Mouse (Mus musculus): ENCODE data around the gene Pcsk4. TPM values are rescaled to one million over a fixed set of nuclear protein-coding genes. Genes with fewer than 3 reads are reported as not detected.

Gene Pcsk4
- polyA plus RNA-seq, 1 experiment from 2014 or later, result 2.1 TPM

GRCm38 (mm10) chr10:80331636-80332524 lies 2.6 kb upstream of the Pcsk4 start:
- no peak for ATAC-seq
- Histone ChIP-seq H3K9me3 (no peaks in the 10 kb centered on the region), H3K9ac (replicated peaks) (no peak overlapping the region), H3K36me3 (no peaks in the 10 kb centered on the region), H3K27ac (no peak overlapping the region), H3K4me3 (replicated peaks) (no peak overlapping the region), H3K27me3 (peaks cover 14% of the 10 kb centered on the region; the same call in 1 of the 2 replicates), H3K4me2 (replicated peaks) (no peak overlapping the region), H3K4me1 (replicated peaks) (peaks cover 15% of the 10 kb centered on the region)
- 65% methylated on average over 10 of the region's 10 CpGs for WGBS

- H3K27ac ChIP-seq, result no peak overlapping the region
- H3K4me1 ChIP-seq (replicated peaks), result peaks cover 15% of the 10 kb centered on the region
- H3K4me3 ChIP-seq (replicated peaks), result no peak overlapping the region; the same call in 1 of the 2 replicates
- no peak for ATAC-seq
- H3K4me2 ChIP-seq (replicated peaks), result peak overlapping the region; percentile 72
- H3K27me3 ChIP-seq, result peaks cover 16% of the 10 kb centered on the region; the same call in 1 of the 2 replicates
- no peak overlapping the region for H3K9ac ChIP-seq (replicated peaks)
- H3K9me3 ChIP-seq, result no peaks in the 10 kb centered on the region
- 66% methylated on average over 2 of the region's 2 CpGs for WGBS
- H3K36me3 ChIP-seq, result no peaks in the 10 kb centered on the region
Measured at GRCm38 (mm10) chr10:80330888-80331287, 1.6 kb upstream of the Pcsk4 start.

- WGBS, result 1% methylated on average over 41 of the region's 41 CpGs
- H3K27me3 ChIP-seq, result peaks cover 21% of the 10 kb centered on the region; the same call in 1 of the 2 replicates
- H3K9ac ChIP-seq (replicated peaks), result peak overlapping the region; percentile 59
- H3K4me2 ChIP-seq (replicated peaks), result peak overlapping the region; percentile 72
- no peak; the same call in 1 of the 2 replicates for ATAC-seq
- no peaks in the 10 kb centered on the region for H3K9me3 ChIP-seq
- no peaks in the 10 kb centered on the region for H3K36me3 ChIP-seq
- H3K27ac ChIP-seq, result no peak overlapping the region
- peaks cover 15% of the 10 kb centered on the region for H3K4me1 ChIP-seq (replicated peaks)
- H3K4me3 ChIP-seq (replicated peaks), result peak overlapping the region; percentile 45
Measured at GRCm38 (mm10) chr10:80330084-80330483, 786 bp upstream of the Pcsk4 start.

GRCm38 (mm10) chr10:80325045-80325444 lies 4.3 kb downstream of the Pcsk4 start:
- Histone ChIP-seq H3K4me2 (replicated peaks) (no peak overlapping the region), H3K9ac (replicated peaks) (no peak overlapping the region), H3K27ac (no peak overlapping the region), H3K36me3 (no peaks in the 10 kb centered on the region), H3K27me3 (peaks cover 19% of the 10 kb centered on the region; the same call in 1 of the 2 replicates), H3K9me3 (no peaks in the 10 kb centered on the region), H3K4me1 (replicated peaks) (peaks cover 20% of the 10 kb centered on the region), H3K4me3 (replicated peaks) (no peak overlapping the region)
- no peak for ATAC-seq
- WGBS, result 84% methylated on average over 21 of the region's 21 CpGs

GRCm38 (mm10) chr10:80324120-80325037 lies 4.9 kb downstream of the Pcsk4 start:
- H3K9me3 ChIP-seq, result no peaks in the 10 kb centered on the region
- no peaks in the 10 kb centered on the region for H3K36me3 ChIP-seq
- peak overlapping the region; percentile 45; the same call in 1 of the 2 replicates for H3K4me3 ChIP-seq (replicated peaks)
- H3K27ac ChIP-seq, result no peak overlapping the region
- peaks cover 25% of the 10 kb centered on the region for H3K4me1 ChIP-seq (replicated peaks)
- H3K4me2 ChIP-seq (replicated peaks), result peak overlapping the region; percentile 80
- no peak overlapping the region for H3K9ac ChIP-seq (replicated peaks)
- WGBS, result 78% methylated on average over 17 of the region's 17 CpGs
- no peak for ATAC-seq
- H3K27me3 ChIP-seq, result peaks cover 19% of the 10 kb centered on the region; the same call in 1 of the 2 replicates

GRCm38 (mm10) chr10:80323261-80324119 lies 5.8 kb downstream of the Pcsk4 start:
- Histone ChIP-seq H3K36me3 (peaks cover 8% of the 10 kb centered on the region), H3K4me2 (replicated peaks) (peak overlapping the region; percentile 80), H3K4me3 (replicated peaks) (peak overlapping the region; percentile 45), H3K27me3 (peaks cover 19% of the 10 kb centered on the region; the same call in 1 of the 2 replicates), H3K9me3 (no peaks in the 10 kb centered on the region), H3K4me1 (replicated peaks) (peaks cover 29% of the 10 kb centered on the region), H3K27ac (no peak overlapping the region), H3K9ac (replicated peaks) (peak overlapping the region; percentile 61)
- ATAC-seq, result peak; percentile 22; the same call in 1 of the 2 replicates
- WGBS, result under 1% methylated on average over 46 of the region's 46 CpGs

- ATAC-seq, result no peak
- H3K4me1 ChIP-seq (replicated peaks), result peaks cover 30% of the 10 kb centered on the region
- H3K27me3 ChIP-seq, result peaks cover 19% of the 10 kb centered on the region; the same call in 1 of the 2 replicates
- peak overlapping the region; percentile 45 for H3K4me3 ChIP-seq (replicated peaks)
- peak overlapping the region; percentile 80 for H3K4me2 ChIP-seq (replicated peaks)
- H3K36me3 ChIP-seq, result peaks cover 15% of the 10 kb centered on the region
- H3K9me3 ChIP-seq, result no peaks in the 10 kb centered on the region
- 5% methylated on average over 28 of the region's 28 CpGs for whole genome bisulfite sequencing
- H3K9ac ChIP-seq (replicated peaks), result peak overlapping the region; percentile 61
- no peak overlapping the region for H3K27ac ChIP-seq
Measured at GRCm38 (mm10) chr10:80322811-80323211, 6.5 kb downstream of the Pcsk4 start.

- H3K4me1 ChIP-seq (replicated peaks), result peaks cover 36% of the 10 kb centered on the region
- no peak overlapping the region for H3K27ac ChIP-seq
- ATAC-seq, result no peak
- H3K36me3 ChIP-seq, result peaks cover 24% of the 10 kb centered on the region
- no peak overlapping the region for H3K9ac ChIP-seq (replicated peaks)
- peak overlapping the region; percentile 45; the same call in 1 of the 2 replicates for H3K4me3 ChIP-seq (replicated peaks)
- 94% methylated on average over 21 of the region's 21 CpGs for WGBS
- H3K27me3 ChIP-seq, result peaks cover 19% of the 10 kb centered on the region; the same call in 1 of the 2 replicates
- peak overlapping the region; percentile 80; the same call in 1 of the 2 replicates for H3K4me2 ChIP-seq (replicated peaks)
- H3K9me3 ChIP-seq, result no peaks in the 10 kb centered on the region
Measured at GRCm38 (mm10) chr10:80321670-80322581, 7.4 kb downstream of the Pcsk4 start.

GRCm38 (mm10) chr10:80321014-80321669 lies 8.2 kb downstream of the Pcsk4 start:
- Histone ChIP-seq H3K27me3 (peaks cover 19% of the 10 kb centered on the region; the same call in 1 of the 2 replicates), H3K9me3 (no peaks in the 10 kb centered on the region), H3K4me3 (replicated peaks) (no peak overlapping the region), H3K4me2 (replicated peaks) (no peak overlapping the region), H3K36me3 (peaks cover 32% of the 10 kb centered on the region), H3K9ac (replicated peaks) (no peak overlapping the region), H3K27ac (no peak overlapping the region), H3K4me1 (replicated peaks) (peaks cover 43% of the 10 kb centered on the region)
- WGBS, result 75% methylated on average over 6 of the region's 6 CpGs
- no peak for ATAC-seq

- H3K36me3 ChIP-seq, result peaks cover 40% of the 10 kb centered on the region
- peak within 1 kb of the TSS; percentile 30; the same call in 1 of the 2 replicates for H3K27ac ChIP-seq
- peak; percentile 72 for ATAC-seq
- H3K9ac ChIP-seq (replicated peaks), result peak within 1 kb of the TSS; percentile 80
- H3K4me2 ChIP-seq (replicated peaks), result peak within 1 kb of the TSS; percentile 99
- 1% methylated on average over 34 of the region's 34 CpGs for WGBS
- peaks cover 13% of the 10 kb centered on the region; the same call in 1 of the 2 replicates for H3K27me3 ChIP-seq
- H3K4me1 ChIP-seq (replicated peaks), result peaks cover 51% of the 10 kb centered on the region
- H3K4me3 ChIP-seq (replicated peaks), result peak within 1 kb of the TSS; percentile 78
- H3K9me3 ChIP-seq, result no peaks in the 10 kb centered on the region
Measured at GRCm38 (mm10) chr10:80320340-80320760, 8.9 kb downstream of the Pcsk4 start, which contains the start of gene 2310011J03Rik. TSS of gene 2310011J03Rik (minus strand) at chr10:80320537.

Data from midbrain, embryonic 13.5 days (tissue).